Mouse (Mus musculus): Measurements from ENCODE around the gene Adora1. TPM values are rescaled to one million over a fixed set of nuclear protein-coding genes. Genes with fewer than 3 reads are reported as not detected.

The Adora1 gene
- total RNA-seq, 2 experiments from 2014 or later, result 0.61 to 0.78 TPM

DNA sequence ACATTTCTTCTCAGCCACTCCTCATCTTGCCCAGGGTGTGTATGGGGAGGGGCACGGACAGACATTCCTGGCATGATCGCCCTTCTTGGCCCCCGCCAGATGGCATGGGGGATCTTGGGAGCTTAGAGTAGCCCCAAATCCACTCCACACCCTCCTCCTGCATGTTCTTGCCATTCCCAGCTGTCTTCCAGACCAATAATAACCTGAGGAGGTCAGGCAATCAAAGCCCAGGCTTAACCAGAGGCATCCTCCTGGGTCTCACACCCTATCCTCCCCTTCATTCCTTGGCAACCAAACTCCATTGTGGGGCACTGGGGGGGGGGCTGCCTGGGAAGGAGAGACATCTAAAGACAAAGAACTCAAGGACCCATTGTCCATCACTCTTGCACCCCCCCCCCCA lies 74.8 kb downstream of the Adora1 start:
- no peak for DNase-seq (ENCODE audit: low spot score in 2 of 2)

DNA sequence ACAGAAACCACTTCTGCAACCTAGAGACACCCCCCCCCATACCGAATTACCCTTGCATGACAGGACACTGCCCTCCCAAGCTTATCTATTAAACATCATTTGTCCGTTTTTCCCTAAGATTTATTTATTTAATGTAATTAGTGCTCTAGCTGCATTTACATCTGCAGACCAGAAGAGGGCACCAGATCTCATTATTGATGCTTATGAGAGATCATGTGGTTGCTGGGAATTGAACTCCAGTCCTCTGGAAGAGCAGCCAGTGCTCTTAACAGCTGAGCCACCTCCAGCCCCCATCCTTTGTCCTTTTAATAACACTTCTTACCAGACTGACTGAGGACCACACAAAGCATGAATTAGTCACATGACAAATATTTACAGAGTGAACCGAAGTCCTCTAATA lies 80.6 kb downstream of the Adora1 start:
- DNase-seq (ENCODE audit: low spot score in 2 of 2), result no peak

DNA sequence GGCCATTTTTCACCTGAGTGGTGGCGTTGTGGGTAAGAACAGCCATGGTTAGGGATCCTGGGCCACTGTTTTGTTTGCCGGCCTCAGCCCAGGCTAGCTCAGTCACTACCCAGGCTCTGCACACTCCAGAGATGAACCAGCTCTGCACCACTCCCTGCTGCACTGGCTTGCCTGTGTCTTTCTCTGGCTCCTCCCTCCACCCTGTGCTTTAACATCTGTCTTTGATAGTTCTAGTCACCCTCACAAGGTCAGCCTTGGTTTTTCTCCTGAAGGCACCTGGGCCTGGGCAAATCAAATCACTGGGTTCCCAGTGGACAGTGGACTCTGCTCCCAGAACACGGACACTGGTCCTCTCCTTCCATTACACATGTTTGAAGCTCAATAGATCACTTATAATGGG lies 81.1 kb downstream of the Adora1 start:
- DNase-seq (ENCODE audit: low spot score in 2 of 2), result no peak

DNA sequence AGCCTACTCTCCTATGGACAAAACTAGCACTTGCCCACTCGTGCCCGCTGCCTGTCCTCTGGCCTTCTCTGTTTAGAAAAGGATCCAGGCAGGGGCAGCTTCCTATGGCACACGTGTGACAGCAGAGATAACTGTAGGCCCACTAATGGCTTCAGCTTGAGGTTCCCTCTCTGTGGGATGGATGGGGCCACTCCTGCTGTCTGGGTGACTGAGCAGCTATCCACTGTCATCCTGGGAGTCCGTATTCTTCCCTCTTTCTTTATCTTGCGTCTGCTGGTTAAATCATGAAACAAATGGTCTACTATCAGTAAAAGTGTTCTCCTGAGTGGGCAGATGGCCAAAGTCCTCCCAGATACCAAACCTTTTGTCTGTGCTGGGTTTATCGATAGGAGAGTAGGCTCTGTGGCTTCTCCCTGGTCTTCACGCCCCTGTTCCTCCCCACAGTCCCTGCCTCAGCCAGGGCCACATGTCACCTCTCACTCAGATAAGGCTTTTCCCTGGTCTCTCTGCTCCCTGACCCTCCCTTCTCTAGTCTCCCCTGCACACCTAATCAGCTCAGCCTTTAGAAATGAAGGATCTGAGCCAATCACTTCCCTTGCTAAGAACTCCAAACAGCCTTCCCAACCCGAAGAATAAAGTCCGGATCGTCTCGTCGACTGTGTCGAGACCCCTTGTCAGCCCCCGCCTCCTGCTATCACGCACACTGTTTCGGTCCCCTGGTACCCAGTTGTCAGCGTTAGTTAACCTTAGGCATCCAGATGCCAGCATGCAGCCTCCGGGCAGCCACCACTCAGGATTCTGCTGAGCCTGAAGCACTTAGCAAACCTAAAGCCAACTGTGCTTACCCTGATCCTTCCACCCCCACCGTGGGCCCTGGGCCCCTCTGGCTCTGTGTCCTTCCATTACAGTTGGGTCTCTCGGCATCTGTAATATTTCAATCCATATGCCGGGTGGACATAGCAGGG lies 82.3 kb downstream of the Adora1 start:
- no peak for DNase-seq (ENCODE audit: low spot score in 2 of 2)

DNA sequence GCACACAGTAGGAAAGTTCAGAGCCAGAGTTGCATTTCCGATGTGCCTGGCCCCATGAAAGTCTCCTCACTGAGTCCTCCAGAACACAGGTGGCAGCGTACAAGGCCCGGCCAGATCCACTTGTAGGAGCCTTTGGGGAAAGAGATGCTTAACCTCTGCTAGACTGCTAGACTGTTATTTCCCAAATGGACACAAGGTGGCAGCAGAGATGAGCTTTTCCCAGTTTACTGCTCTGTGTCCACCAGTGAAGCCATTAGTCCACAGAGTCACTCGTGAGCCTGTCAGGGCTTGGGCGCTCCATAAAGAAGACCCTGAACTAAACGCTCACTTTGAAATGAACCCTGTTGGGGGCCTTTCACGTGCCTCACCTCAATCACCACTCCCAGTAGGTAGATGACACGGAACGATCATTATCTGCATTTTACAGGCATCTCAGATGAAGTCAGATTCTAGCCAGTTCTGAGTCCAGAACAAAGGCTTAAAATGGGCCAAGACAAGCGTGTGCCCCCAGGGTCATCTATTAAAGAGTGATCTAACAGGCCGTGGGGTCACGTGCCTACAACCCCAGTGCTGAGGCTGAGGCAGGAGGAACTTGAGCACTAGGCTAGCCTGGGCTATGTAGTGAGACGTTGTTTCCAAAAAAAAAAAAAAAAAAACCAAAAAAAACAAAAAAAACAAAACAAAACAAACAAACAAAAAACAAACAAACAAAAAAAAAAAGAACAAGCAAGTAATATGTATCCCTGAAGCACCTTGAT lies 83.4 kb downstream of the Adora1 start:
- peak; percentile 63 to 73 for DNase-seq (ENCODE audit: low spot score in 2 of 2)

DNA sequence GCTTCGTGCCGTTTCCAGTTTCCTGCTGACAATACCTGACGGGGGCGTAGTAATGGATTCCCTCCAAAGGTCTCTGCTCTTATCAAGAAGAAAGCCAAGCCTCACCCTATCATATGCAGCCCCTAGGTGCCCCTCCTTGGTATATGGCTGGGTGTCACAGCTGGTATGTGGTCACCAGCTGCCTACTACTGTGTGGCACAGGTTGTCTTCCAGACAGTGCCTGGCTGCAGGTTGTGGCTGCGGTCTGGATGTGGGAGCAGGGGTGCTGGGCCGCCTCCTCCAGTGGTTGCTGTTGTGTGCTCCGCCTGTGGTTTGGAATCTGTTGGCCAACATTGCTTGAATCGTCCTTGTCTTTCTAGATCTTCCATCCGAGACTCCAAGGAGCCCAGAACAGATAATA lies 84.5 kb downstream of the Adora1 start:
- DNase-seq (ENCODE audit: low spot score in 2 of 2), result no peak

DNA sequence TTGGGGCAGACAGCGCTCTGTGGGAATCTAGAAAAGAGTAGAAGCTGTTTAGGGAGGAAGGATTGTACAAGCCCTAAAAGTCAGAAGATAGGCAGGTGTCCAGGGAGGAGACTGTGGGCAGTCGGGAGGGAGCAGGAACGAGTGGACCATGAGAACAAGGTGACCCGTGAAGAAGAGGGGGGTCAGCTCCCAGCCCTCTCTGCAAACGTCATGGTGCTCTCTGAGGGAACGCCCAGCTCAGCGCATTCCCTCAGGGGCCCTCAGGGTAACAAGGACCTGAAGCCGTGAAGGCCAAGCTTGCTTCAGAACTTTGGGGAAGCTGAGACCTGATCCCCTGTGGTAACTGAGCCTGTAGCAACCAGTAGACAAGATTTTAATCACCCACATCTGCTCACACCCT lies 85.2 kb downstream of the Adora1 start:
- DNase-seq (ENCODE audit: low spot score in 2 of 2), result no peak

Other genes starting within 250 kb of the Adora1 start
- 100 to 1,000 TPM; 108 to 184 TPM for gene Fmod, start 198.2 kb downstream of the Adora1 start, total RNA-seq (2021)
- gene Btg2, start 156.3 kb downstream of the Adora1 start, total RNA-seq (2021), result 10 to 100 TPM; 22.4 to 26.7 TPM
- under 1 TPM; 0.16 to 0.27 TPM for gene Chit1, start 124.2 kb downstream of the Adora1 start, total RNA-seq (2021)
- gene Chil1, start 53.3 kb downstream of the Adora1 start, total RNA-seq (2021), result 10 to 100 TPM in 1 of 2 experiments, 1 to 10 TPM in 1; 9.7 to 12.8 TPM
- 10 to 100 TPM; 64.5 to 81.3 TPM for gene Mybph, start 42.0 kb downstream of the Adora1 start, total RNA-seq (2021)
- 100 to 1,000 TPM; 212 to 220 TPM for gene Myog, start 54.6 kb upstream of the Adora1 start, total RNA-seq (2021)
- 10 to 100 TPM; 25.5 to 26.2 TPM for gene Ppfia4, start 97.5 kb upstream of the Adora1 start, total RNA-seq (2021)
- gene Tmem183a, start 126.5 kb upstream of the Adora1 start, total RNA-seq (2021), result 10 to 100 TPM; 26.9 to 35.5 TPM
- gene 4933406M09Rik, start 150.5 kb upstream of the Adora1 start, total RNA-seq (2021), result not detected
- 10 to 100 TPM; 75.7 to 88.5 TPM for gene Cyb5r1, start 170.1 kb upstream of the Adora1 start, total RNA-seq (2021)
- 10 to 100 TPM; 96.9 to 97.4 TPM for gene Adipor1, start 179.9 kb upstream of the Adora1 start, total RNA-seq (2021)
- gene Klhl12, start 220.1 kb upstream of the Adora1 start, total RNA-seq (2021), result 10 to 100 TPM; 12.5 to 16.1 TPM